Mouse (Mus musculus) lung, postnatal 25 days (tissue): ENCODE results near the gene Rpl26.
"Not testable (repeated sequence)": the region's sequence is repeated elsewhere in the genome, so short reads cannot be mapped to it uniquely, and the experiment has no call there.

ENCODE experiments used
- DNase-seq: peaks from one replicate; pipeline ENCODE4 v3.0.0; 2022; ENCODE audit warnings: low spot score

Rpl26 gene

GRCm38 (mm10) chr11:68914566-68914965 lies 13.2 kb downstream of the Rpl26 start:
- no peak for DNase-seq

GRCm38 (mm10) chr11:68923191-68923590 lies 21.8 kb downstream of the Rpl26 start:
- no peak for DNase-seq

- no peak for DNase-seq
Observed at GRCm38 (mm10) chr11:68924749-68925148, 23.4 kb downstream of the Rpl26 start.

GRCm38 (mm10) chr11:68926981-68927380 lies 25.6 kb downstream of the Rpl26 start, which contains the start of gene Odf4:
TSS of gene Odf4 (minus strand) at chr11:68927081.
- DNase-seq, result no peak

GRCm38 (mm10) chr11:68929947-68930346 lies 28.6 kb downstream of the Rpl26 start:
- DNase-seq, result no peak

GRCm38 (mm10) chr11:68933885-68934507 lies 32.6 kb downstream of the Rpl26 start:
- DNase-seq, result no peak

- DNase-seq, result not testable (repeated sequence)
Observed at GRCm38 (mm10) chr11:68936951-68937350, 35.6 kb downstream of the Rpl26 start.

GRCm38 (mm10) chr11:68939451-68940304 lies 38.3 kb downstream of the Rpl26 start:
- DNase-seq, result peak; percentile 94

GRCm38 (mm10) chr11:68940516-68940915 lies 39.1 kb downstream of the Rpl26 start:
- DNase-seq, result no peak

GRCm38 (mm10) chr11:68942731-68943130 lies 41.3 kb downstream of the Rpl26 start:
- DNase-seq, result no peak

GRCm38 (mm10) chr11:68945245-68945644 lies 43.9 kb downstream of the Rpl26 start:
- DNase-seq, result no peak

- no peak for DNase-seq
Observed at GRCm38 (mm10) chr11:68946001-68946400, 44.6 kb downstream of the Rpl26 start.

- DNase-seq, result no peak
Observed at GRCm38 (mm10) chr11:68946806-68947440, 45.5 kb downstream of the Rpl26 start.

GRCm38 (mm10) chr11:68947542-68947993 lies 46.2 kb downstream of the Rpl26 start:
- no peak for DNase-seq

GRCm38 (mm10) chr11:68953903-68954302 lies 52.5 kb downstream of the Rpl26 start:
- no peak for DNase-seq

- no peak for DNase-seq
Observed at GRCm38 (mm10) chr11:68954408-68954807, 53.0 kb downstream of the Rpl26 start.

- no peak for DNase-seq
Observed at GRCm38 (mm10) chr11:68955473-68955872, 54.1 kb downstream of the Rpl26 start.

- peak; percentile 66 for DNase-seq
Observed at GRCm38 (mm10) chr11:68956107-68956506, 54.7 kb downstream of the Rpl26 start.
